Mouse (Mus musculus) hindbrain, embryonic 10.5 days (tissue): ENCODE results near the gene Kif7. TPM values are rescaled to one million over a fixed set of nuclear protein-coding genes. Genes with fewer than 3 reads are reported as not detected.

Source experiments
- DNase-seq: peaks from one replicate; pipeline ENCODE4 v3.0.0-alpha.2; 2017; ENCODE audit warnings: low spot score
- H3K27ac ChIP-seq: fragments of 300-500 bp; sonication (generic); 2 replicates; pipeline ENCODE4 v1.5.1; 2016; ENCODE audit warnings: mild to moderate bottlenecking, moderate library complexity
- H3K27me3 ChIP-seq: fragments of 300-500 bp; sonication (generic); 2 replicates; pipeline ENCODE4 v1.6.1; 2016; ENCODE audit warnings: mild to moderate bottlenecking; ENCODE audit not compliant: poor library complexity, insufficient read depth, severe bottlenecking
- H3K36me3 ChIP-seq: fragments of 300-500 bp; sonication (generic); 2 replicates; pipeline ENCODE4 v1.6.1; 2016; ENCODE audit warnings: mild to moderate bottlenecking, moderate library complexity
- H3K4me1 ChIP-seq: fragments of 300-500 bp; sonication (generic); replicated peaks from 2 replicates; pipeline ENCODE4 v1.6.1; 2016; ENCODE audit warnings: mild to moderate bottlenecking
- H3K4me3 ChIP-seq: fragments of 300-500 bp; sonication (generic); 2 replicates; pipeline ENCODE4 v1.5.1; 2016; ENCODE audit warnings: mild to moderate bottlenecking, moderate library complexity
- H3K9me3 ChIP-seq: fragments of 300-500 bp; sonication (generic); 2 replicates; pipeline ENCODE4 v1.6.1; 2016; ENCODE audit warnings: mild to moderate bottlenecking, moderate library complexity
- WGBS: fragments of 180-500 bp; shearing (Covaris S2); methylation state at CpG from one replicate; pipeline ENCODE4 v1.1.7; 2016; 5-methylcytosine and 5-hydroxymethylcytosine counted together
- polyA plus RNA-seq: library from polyadenylated mRNA; unstranded; fragments of >200 nt; fragmentation: Nextera tagmentation; extraction: Ambion mirVana; gene quantifications from 2 replicates; pipeline ENCODE4 v1.2.1, GENCODE M21; 2016

The Kif7 gene
- 5.2 and 5.9 TPM in 2 replicates for polyA plus RNA-seq

DNA sequence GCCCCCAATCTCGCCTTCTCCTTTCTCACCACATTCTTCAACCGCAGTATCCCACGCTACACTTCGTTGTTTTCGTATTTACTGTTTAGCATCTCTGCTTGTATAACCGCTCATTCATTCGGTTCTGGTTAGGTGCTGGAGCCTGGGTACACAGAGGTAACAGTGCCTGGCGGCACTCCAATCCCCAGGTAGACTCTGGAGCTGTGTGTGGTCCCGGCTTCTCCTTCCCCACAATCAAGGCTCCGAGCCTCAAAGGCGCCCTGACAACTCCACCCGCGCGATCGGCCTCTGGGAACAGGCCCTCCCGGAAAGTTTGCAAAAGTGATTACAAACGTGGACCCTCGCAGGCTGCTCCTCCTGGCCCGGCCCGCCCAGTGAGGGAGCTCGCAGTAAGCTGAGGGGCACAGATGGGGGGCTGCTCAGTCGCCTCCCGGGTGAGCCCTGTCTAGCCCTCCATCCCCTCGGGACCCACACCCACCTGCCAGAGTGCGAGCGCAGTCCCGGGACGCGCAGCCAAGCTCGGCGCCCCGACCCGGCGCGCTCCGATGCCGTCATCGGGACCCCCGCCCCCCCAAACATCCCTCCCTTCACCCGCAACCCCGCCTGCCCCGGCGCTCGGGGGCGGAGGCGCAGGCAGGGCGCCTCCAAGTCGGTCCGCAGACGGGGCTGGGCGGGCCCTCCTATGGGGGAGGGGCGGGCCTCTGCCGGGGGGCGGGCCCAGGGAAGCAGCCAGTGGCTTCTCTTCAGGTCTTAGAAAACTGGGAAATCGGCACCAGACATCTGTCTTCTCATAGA lies at the start of gene Kif7:
Gene Kif7 (minus strand): TSS at position 534 of the 795 bp plus-strand sequence.
- 1% methylated on average over 55 of the region's 55 CpGs for WGBS
- peaks cover 56% of the 10 kb centered on the region for H3K27me3 ChIP-seq
- peaks cover 6% of the 10 kb centered on the region; the same call in 1 of the 2 replicates for H3K36me3 ChIP-seq
- no peaks in the 10 kb centered on the region for H3K9me3 ChIP-seq
- H3K27ac ChIP-seq, result peak within 1 kb of the TSS; percentile 87
- DNase-seq, result peak; percentile 91
- H3K4me3 ChIP-seq, result peak within 1 kb of the TSS; percentile 89
- H3K4me1 ChIP-seq, result peaks cover 28% of the 10 kb centered on the region

- Histone ChIP-seq H3K4me1 (no peaks in the 10 kb centered on the region; the same call in 1 of the 2 replicates), H3K36me3 (no peaks in the 10 kb centered on the region), H3K9me3 (no peaks in the 10 kb centered on the region), H3K4me3 (no peak overlapping the region), H3K27me3 (no peaks in the 10 kb centered on the region), H3K27ac (no peak overlapping the region)
- no peak for DNase-seq
- 83% methylated on average over 8 of the region's 8 CpGs for WGBS
Measured at GRCm38 (mm10) chr7:79762106-79762505, 46.6 kb upstream of the Kif7 start.

DNA sequence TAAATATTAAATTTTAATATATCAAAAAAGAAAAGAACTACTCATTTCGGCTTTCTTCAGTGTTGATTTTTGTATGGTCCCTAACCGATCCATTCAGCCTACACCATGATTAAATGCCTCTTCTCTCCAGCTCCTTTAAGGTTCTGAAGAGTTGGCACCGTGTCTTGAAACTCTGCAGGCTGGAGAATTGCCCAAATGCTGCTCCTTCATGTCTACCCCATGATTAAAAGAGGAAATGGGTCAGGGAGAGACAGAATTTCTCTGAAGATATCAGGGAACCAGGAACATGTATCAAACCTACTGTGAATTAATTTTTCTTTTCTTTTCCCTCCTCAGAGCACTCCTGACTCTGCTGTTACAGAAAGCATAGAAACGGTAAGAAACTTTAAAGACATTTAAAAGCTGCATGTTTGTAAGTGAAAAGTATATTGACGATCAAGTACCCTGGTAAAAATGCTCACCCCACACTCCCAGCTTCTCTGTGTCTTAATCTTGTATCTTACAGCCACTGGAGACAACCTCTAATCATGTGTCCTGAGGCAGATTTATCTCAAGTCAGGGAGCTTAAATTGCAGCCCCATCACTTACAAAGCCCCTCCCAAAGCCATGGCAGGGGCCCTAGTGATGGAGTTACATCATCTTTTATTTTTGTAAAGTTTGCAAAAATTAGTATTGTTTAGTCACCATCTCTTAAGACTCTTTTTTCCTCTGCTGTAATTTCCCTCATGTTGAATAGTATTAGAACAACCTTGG lies 45.8 kb upstream of the Kif7 start:
- Histone ChIP-seq H3K4me3 (no peak overlapping the region), H3K9me3 (no peaks in the 10 kb centered on the region), H3K36me3 (no peaks in the 10 kb centered on the region), H3K4me1 (no peaks in the 10 kb centered on the region; the same call in 1 of the 2 replicates), H3K27me3 (no peaks in the 10 kb centered on the region), H3K27ac (no peak overlapping the region)
- DNase-seq, result no peak
- WGBS, result 88% methylated on average over 5 of the region's 5 CpGs

- H3K36me3 ChIP-seq, result no peaks in the 10 kb centered on the region
- no peak for DNase-seq
- H3K4me3 ChIP-seq, result no peak overlapping the region
- no peaks in the 10 kb centered on the region for H3K4me1 ChIP-seq
- H3K27ac ChIP-seq, result no peak overlapping the region
- H3K9me3 ChIP-seq, result no peaks in the 10 kb centered on the region
- H3K27me3 ChIP-seq, result no peaks in the 10 kb centered on the region
Measured at GRCm38 (mm10) chr7:79759766-79760165, 44.2 kb upstream of the Kif7 start.

- no peaks in the 10 kb centered on the region for H3K27me3 ChIP-seq
- WGBS, result 77% methylated on average over 6 of the region's 6 CpGs
- H3K4me1 ChIP-seq, result no peaks in the 10 kb centered on the region
- H3K4me3 ChIP-seq, result no peak overlapping the region
- no peaks in the 10 kb centered on the region for H3K36me3 ChIP-seq
- no peak for DNase-seq
- no peak overlapping the region for H3K27ac ChIP-seq
- no peaks in the 10 kb centered on the region for H3K9me3 ChIP-seq
Measured at GRCm38 (mm10) chr7:79758176-79758575, 42.7 kb upstream of the Kif7 start.

DNA sequence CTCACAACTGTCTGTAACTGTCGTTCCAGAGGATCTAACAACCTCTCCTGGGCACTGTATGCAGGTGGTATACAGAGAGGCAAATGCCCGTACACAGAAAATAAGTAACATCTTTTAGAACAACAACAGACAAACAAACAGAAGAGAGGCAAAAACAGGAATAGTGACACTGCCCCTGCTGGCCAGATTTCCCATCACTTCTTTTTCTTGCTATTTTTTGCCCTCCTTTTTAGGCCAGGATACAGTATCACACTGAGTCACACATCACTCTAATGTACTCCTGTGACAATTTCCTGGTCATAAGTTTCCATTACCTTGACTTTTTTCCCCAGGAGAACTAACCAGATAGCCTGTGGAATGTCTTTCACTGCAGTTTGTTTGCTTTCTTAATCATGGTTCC lies 40.8 kb upstream of the Kif7 start:
- Histone ChIP-seq H3K27me3 (no peaks in the 10 kb centered on the region), H3K4me1 (no peaks in the 10 kb centered on the region), H3K4me3 (no peak overlapping the region), H3K36me3 (no peaks in the 10 kb centered on the region), H3K9me3 (no peaks in the 10 kb centered on the region), H3K27ac (no peak overlapping the region)
- DNase-seq, result no peak
- 50% methylated on average over 2 of the region's 2 CpGs for WGBS

DNA sequence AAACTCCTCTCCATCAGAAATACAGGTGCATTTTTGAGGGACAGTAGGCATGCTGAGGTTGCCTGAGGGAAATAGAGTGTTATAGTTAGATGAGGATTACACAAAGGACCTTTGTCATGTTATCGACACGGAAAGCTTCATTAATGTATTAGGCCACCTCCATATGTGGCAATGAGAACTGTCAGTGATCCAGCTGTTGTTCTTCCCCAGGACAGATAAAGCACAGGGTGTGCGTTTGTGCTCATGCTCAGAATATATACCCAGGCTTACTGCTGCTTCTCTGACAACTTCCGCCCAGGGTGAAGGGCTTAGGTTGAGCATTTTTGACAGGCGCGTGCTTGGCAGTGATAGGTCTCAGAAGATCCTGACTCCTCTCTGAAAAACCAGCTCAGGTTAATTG lies 34.0 kb upstream of the Kif7 start:
- Histone ChIP-seq H3K9me3 (no peaks in the 10 kb centered on the region), H3K36me3 (no peaks in the 10 kb centered on the region), H3K27ac (no peak overlapping the region), H3K27me3 (peaks cover 3% of the 10 kb centered on the region), H3K4me3 (no peak overlapping the region), H3K4me1 (no peaks in the 10 kb centered on the region)
- 93% methylated on average over 6 of the region's 6 CpGs for WGBS
- no peak for DNase-seq

DNA sequence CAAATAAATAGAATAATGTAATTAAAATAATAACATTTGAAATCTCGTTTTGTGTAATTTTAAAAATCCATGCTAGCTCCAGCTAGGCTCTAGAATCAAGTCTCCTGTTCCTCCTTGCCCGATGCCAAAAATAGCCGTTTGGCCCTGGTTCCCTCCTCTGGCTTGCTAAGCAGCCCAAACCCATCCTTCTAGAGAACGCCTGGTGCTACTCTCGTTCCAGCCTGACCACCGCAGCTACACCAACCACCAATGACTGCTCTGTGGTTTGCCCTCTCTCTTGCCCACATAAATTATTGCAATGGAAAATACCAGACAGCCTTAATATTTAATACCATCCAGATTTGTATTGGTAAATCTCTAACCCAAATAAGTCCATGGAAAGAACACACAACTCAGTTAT lies 32.1 kb upstream of the Kif7 start:
- no peak for DNase-seq
- Histone ChIP-seq H3K27ac (no peak overlapping the region), H3K36me3 (no peaks in the 10 kb centered on the region), H3K4me3 (no peak overlapping the region), H3K9me3 (no peaks in the 10 kb centered on the region), H3K27me3 (peaks cover 3% of the 10 kb centered on the region), H3K4me1 (peaks cover 10% of the 10 kb centered on the region)
- 80% methylated on average over 6 of the region's 6 CpGs for WGBS

DNA sequence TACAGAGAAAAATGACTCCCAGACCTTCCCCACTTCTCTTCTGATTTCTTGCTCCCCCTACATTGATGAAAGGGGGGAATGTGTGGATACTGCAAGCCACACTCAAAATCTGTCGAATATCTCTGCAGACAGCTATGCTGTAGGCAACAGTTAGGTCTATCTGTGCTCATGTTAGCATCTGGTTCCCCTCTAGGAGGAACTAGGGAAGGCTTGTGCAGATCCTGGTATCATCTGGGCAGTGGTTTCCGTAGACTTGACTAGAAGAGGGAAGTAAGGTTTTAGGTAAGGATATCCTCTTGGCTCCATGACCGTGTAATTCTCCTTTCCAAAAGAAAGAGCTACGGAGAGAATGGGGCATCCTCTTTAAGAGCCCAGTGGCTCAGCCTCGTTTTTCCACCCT lies 29.1 kb upstream of the Kif7 start:
- peaks cover 10% of the 10 kb centered on the region for H3K27me3 ChIP-seq
- DNase-seq, result no peak
- no peaks in the 10 kb centered on the region for H3K9me3 ChIP-seq
- H3K27ac ChIP-seq, result no peak overlapping the region
- WGBS, result 80% methylated on average over 5 of the region's 5 CpGs
- H3K4me3 ChIP-seq, result no peak overlapping the region
- H3K4me1 ChIP-seq, result peaks cover 15% of the 10 kb centered on the region
- 0 out of 2 replicates have a peak, but pooled peaks cover 2% of the 10 kb centered on the region for H3K36me3 ChIP-seq

GRCm38 (mm10) chr7:79744051-79744450 lies 28.5 kb upstream of the Kif7 start:
- DNase-seq, result no peak
- 0 out of 2 replicates have a peak, but pooled peaks cover 2% of the 10 kb centered on the region for H3K36me3 ChIP-seq
- no peak overlapping the region for H3K4me3 ChIP-seq
- no peaks in the 10 kb centered on the region for H3K9me3 ChIP-seq
- H3K4me1 ChIP-seq, result peaks cover 15% of the 10 kb centered on the region
- H3K27me3 ChIP-seq, result peaks cover 10% of the 10 kb centered on the region
- H3K27ac ChIP-seq, result no peak overlapping the region
- WGBS, result 93% methylated on average over 9 of the region's 9 CpGs

GRCm38 (mm10) chr7:79742659-79743536 lies 27.4 kb upstream of the Kif7 start, which contains the start of the genes Pex11a and Wdr93:
Gene Pex11a (minus strand): TSS chr7:79743131.
Gene Wdr93 (plus strand): TSS chr7:79743163.
- Histone ChIP-seq H3K4me3 (peak within 1 kb of the TSS; percentile 79), H3K27ac (peak within 1 kb of the TSS; percentile 85), H3K27me3 (peaks cover 7% of the 10 kb centered on the region)

DNA sequence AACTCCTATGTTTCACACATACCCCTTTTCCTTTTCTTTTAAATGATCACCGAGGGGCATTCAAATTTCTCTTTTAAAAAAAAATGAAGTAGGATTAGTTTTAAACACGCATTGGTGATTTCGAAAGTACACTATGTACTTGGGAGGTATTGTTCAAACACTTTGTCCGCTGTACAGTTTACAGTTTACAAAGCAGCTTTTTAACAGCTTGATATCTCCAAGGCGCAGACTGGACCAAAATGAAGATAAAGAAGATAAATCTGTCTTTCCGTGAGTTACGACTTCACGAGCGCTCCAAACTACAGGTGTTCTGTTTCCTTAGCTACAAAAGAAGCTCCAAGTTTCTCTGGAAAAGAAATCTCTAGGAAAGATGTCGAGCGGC lies 26.7 kb upstream of the Kif7 start:
- DNase-seq, result no peak
- 29% methylated on average over 11 of the region's 11 CpGs for WGBS
- Histone ChIP-seq H3K4me1 (peaks cover 15% of the 10 kb centered on the region), H3K27ac (peak overlapping the region; percentile 85), H3K4me3 (peak overlapping the region; percentile 79), H3K36me3 (peaks cover 11% of the 10 kb centered on the region), H3K9me3 (no peaks in the 10 kb centered on the region), H3K27me3 (peaks cover 7% of the 10 kb centered on the region)

More at GRCm38 (mm10) chr7:79742659-79743536, 27.4 kb upstream of the Kif7 start, which contains the start of the genes Pex11a and Wdr93:
- DNase-seq, result peak; percentile 81
- H3K36me3 ChIP-seq, result 0 out of 2 replicates have a peak, but pooled peaks cover 5% of the 10 kb centered on the region
- H3K4me1 ChIP-seq, result peaks cover 15% of the 10 kb centered on the region
- no peaks in the 10 kb centered on the region for H3K9me3 ChIP-seq
- 3% methylated on average over 46 of the region's 46 CpGs for WGBS
